Mouse (Mus musculus) frontal cortex, adult (tissue): ENCODE measurements around the gene Gpn3.
"Not testable (repeated sequence)": the region's sequence is repeated elsewhere in the genome, so short reads cannot be mapped to it uniquely, and the experiment has no call there.

Experiments
- ATAC-seq: cut with Nextera tagmentation; 2 replicates; pipeline ENCODE4 v1.9.2; 2017; ENCODE audit warnings: mild to moderate bottlenecking, moderate library complexity, mixed read lengths; ENCODE audit not compliant: low TSS enrichment

Gene Gpn3

DNA sequence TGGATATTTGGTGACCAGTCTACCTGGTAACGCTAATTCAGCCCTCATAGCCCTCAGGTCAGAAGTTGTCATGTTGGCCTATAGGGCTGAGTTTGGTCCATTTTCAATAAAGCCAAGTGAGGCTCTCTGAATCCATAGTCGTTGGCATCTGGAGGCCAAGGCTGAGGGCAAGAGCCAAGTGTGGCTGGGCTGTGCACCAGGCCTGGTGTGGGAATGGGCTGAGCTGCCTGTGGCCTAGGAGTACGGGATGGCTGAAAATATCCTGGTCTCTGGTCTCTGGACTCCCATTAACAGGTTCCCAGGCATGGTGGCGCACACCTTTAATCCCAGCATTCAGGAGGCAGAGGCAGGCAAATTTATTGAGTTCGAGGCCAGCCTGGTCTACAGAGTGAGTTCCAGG is 18.3 kb downstream of the Gpn3 start:
- ATAC-seq = no peak

DNA sequence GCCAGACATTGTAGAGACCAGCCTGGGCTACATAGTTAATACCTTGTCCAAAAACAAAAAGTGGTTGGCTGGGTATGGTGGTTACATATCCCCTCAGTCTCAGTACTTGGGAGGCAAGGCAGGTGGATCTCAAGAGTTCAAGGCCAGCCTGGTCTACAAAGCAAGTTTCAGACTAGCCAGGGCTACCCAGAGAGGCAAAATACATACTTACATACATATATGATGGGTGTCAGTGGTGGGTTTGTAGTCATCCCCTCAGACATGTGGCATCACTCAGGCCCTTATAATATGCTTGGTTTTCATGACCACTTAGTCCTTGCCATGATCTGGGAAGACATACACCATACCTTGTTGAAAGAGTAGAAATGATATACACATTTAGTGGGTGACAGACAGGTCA is 19.0 kb downstream of the Gpn3 start:
- ATAC-seq = no peak

DNA sequence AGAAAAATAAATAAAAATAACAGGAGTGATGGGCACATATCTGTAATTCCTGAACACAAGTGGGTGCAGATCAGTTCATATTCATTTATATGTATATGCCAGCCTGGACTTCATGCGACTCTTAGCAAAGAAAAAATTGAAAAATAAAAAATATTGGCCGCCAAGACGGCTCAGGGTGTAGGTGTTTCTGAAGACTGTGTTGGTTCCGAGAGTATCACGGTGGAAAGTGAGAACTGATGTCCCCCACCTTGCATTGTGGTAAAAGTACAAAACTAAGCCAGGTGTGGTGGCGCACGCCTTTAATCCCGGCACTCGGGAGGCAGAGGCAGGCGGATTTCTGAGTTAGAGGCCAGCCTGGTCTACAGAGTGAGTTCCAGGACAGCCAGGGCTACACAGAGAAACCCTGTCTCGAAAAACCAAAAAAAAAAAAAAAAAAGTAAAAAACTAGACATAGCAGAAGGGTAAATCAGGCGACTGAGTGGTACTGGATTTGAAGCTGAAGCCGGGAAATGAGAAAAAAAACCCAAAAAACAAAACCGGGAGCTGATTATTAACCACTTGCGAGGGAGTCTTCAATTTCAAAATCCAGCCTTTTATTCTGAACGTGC is 19.6 kb downstream of the Gpn3 start:
- ATAC-seq = no peak

DNA sequence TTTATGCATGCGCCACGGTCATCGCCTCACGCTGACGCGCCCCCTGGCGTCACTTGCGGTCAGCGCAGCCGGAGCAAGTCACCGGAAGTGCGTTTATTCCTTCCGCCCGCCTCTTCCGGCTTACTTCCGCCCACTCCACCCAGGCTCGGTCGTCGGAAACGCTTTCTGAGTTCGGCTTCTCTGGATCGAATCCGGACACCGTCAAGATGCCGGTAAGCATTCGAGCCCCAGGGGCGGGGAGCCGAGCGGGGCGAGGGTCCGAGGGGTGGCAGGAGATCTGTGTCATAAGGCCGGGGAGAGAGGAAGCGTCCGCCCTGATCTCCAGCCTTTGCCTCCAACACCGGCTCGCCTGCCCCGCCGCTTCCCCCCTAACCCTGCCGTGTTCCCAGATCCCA is 20.1 kb downstream of the Gpn3 start, which contains the start of gene Arpc3:
TSS of gene Arpc3 (plus strand) at position 93 of the 395 bp plus-strand sequence.
- ATAC-seq = peak; percentile 86

DNA sequence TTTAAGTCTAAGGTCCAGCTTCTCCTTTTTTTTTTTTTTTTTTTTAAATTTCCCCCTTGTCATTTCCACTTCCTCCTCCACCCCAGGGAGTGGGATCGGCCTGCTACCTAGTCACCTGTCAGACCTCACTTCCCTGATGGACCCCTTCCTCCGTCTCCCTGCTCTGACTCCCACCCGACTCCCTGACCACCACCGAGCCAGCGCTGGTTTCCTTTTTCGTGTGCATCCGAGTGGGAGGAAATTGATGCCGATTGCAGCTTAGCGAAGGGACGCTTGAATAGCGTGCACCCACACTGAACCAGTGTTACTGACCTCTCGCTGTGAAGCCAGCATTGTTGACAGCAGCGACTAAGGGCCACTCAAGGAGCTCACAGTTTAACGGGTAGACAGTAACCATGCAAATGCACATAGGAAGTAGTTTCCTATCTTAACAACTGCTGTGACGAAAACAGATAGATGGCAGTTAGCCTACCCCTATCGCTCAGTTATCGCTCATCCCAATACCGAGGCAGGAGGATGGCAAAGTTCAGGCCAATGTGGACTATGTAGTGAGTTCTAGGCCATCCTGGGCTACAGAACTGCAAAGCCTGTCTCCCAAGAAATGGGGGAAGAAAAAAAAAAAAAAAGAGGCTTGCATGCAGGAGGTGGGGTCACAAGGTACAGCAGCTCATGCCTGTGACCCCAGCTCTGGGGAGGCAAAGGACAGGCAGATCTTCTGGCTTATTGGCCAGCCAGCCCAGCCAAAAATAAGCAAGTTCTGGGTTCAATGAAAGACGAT is 20.7 kb downstream of the Gpn3 start:
- peak; percentile 43; the same call in 1 of the 2 replicates for ATAC-seq

DNA sequence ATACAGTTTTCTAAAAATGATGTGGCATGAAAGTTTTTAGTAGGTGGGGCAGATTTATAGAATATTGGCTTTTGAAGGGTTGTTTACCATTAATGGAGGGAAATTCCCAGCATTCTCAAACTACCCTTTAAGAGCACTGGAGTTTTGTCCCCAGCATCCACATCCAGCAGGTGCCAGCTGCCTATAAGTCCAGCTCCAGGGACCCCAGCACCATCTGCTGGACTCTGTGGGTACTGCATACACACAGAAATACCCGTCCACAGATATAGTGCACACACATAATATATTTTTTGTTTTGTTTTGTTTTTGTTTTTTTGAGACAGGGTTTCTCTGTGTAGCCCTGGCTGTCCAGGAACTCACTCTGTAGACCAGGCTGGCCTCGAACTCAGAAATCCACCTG is 22.2 kb downstream of the Gpn3 start:
- ATAC-seq = no peak

DNA sequence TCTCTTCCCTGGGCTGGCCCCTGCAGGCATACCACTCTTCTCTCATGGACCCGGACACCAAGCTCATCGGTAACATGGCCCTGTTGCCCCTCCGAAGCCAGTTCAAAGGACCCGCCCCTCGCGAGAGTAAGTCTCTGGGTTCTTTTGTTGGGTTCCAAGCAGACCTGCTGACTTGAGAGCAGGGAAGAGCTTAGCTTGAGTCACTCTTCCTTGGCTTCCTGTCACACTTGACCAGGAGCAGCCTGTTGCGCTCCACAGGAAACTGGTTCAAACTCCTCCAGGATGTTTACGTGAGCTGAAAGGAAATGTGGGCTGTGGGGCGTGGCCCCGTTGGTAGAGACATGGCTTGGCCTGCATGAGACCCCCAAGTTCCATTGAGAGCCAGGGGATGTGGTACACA is 25.1 kb downstream of the Gpn3 start:
- ATAC-seq = no peak

DNA sequence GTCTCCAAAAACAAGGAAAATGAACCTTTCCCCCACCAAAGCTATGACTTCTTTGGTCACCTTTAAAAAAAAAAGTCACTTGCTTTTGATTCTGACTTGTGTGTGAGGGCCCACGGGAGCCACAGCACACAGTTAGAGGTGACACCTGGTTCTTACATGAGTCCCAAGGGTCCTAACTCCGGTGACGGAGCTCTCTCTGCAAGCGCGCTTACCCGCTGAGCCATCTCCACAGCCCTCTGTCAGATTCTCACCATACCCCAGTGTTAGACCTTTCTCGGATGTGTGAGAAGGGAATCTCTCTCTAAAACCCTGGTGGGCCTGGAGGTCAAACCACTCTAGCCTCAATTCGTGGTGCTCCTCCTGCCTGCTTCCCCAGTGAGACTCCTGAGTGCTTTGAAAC is 25.8 kb downstream of the Gpn3 start:
- no peak for ATAC-seq

DNA sequence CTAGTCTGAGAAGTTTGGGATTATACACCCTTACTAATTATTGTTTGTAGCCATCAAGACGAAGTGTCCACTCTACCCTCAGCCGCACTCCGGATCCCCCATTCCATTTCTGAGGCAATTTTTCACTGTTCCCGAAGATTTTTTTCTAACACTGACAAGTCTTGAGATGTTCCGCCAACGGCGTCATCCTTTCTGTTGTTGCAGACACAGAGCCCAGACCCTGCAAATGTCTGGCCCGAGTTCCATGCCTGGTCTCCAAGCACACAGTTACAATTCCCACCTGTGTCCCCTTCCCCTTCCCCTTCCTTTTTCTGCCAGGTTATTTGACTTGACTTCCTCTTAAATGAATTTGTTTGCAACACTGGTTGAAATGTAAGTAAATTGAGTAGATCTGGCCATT is 28.2 kb downstream of the Gpn3 start:
- ATAC-seq = no peak

DNA sequence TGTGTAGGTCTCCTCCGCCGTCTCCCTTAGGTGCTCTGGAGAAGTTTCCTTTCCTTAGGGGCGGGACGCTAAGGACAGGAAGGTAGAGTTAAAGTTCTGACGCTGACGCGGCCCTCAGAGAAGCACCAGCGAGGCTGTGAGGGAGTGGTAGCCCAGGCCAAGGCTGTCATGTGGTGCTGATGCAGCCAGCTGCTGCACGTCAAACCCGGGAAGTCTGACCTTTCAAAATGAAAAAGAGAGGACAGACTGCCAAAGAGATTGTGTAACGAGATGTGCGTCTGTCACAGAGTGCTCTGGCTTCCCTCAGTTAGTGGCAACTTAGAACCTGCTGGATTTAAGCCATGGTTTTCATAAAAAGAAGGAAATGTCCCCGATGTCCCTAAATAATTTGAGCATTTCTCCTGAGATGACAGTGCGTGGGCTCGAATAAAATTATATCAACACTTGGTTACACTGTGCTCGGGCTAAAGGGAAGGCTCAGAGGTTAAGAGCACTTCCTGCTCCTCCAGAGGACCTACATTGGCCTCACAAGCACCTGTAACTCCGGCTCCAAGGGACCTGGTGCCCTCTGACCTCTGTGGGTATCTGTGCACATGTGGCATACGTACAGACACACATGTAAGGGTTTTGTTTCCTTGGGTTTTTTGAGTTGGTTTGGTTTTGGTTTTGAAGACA is 29.1 kb downstream of the Gpn3 start:
- ATAC-seq = peak; percentile 48

DNA sequence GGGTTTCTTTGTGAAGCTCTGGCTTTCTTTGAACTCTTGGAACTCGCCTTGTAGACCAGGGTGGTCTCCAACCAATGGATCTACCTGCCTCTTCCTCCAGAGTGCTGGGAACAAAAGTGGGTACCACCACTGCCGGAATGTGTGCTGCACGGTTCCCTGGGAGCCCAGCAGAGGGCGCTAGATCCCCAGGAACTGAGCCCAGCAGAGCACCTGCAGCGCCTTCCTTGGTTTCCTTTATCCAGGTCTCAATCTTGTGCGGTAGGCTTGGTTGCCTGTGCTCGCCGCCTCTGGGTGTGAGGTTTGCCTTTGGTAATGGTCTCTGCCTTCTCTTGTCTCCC is 29.6 kb downstream of the Gpn3 start:
- ATAC-seq = peak; percentile 44

DNA sequence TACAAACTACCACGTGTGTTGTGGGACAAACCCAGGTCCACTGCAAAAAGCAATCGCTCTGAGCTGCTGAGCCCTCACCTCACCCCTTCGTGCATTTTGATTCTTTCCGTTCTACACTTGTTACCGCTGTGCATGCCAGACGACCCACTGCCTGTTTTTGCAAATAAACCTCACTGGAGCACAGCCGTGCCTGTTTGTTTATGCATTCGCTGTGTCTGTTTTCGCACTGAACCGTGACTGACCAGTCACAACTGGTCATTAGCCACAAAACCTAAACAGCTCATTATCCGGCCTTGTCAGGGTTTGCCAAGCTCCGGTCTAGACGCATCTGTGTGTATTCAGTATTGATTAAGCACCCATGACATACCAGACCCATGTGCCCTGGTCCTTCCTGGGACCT is 30.5 kb downstream of the Gpn3 start:
- no peak for ATAC-seq

DNA sequence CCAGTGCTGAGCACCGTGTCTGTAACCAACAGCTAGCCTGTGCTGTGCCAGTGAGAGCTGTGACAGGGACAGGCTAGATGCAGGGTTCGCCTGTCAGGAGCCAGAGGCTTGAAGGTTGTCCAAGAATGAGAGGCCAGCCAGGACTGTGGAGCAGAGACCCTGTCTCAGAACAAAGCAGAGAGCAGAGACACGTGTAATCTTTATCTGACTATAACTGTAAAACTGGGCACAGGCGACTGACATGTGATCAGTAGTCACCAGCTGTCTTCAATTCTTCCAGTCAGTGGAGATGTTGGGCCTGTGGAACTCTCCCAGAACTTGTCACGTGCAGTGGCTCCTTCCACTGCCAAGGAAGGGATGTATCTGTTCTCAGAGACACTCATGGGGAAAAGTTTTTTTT is 31.1 kb downstream of the Gpn3 start:
- peak; percentile 45 for ATAC-seq

DNA sequence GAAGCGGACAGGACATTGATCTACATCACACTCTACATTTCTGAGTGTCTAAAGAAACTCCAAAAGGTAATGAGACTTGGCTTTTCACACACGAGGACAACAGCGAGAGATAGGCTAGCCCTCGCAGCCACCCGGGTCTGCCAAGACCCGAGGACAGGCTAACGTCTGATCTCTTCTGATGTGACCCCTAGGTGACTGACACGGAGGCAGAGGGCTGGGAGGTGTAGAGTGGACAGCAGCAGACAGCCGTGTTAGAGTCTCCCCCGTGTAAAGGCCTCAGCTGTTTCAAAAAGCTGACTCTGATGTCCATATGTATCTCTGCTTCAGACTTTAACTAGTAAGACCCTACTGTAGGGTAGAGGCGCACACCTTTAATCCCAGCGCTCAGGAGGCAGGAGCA is 31.7 kb downstream of the Gpn3 start:
- no peak for ATAC-seq

DNA sequence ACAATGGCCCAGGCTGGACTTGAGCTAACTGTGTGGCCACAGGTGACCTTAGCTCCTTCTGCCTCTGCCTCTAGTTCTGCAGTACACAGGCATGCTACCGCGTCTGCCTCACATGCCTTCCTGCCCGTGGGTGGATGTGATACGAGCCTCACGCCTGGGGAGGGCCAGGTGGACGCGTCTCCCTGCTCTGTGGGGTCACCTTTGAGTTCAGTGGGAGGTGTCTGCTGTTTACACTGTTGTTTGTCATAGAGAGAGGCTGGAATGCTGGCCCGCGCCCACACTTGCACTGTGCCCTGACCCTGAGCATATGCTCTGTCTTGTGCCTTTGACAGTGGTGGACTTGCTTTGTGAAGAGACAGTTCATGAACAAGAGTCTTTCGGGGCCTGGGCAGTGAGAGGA is 33.9 kb downstream of the Gpn3 start:
- ATAC-seq = no peak

DNA sequence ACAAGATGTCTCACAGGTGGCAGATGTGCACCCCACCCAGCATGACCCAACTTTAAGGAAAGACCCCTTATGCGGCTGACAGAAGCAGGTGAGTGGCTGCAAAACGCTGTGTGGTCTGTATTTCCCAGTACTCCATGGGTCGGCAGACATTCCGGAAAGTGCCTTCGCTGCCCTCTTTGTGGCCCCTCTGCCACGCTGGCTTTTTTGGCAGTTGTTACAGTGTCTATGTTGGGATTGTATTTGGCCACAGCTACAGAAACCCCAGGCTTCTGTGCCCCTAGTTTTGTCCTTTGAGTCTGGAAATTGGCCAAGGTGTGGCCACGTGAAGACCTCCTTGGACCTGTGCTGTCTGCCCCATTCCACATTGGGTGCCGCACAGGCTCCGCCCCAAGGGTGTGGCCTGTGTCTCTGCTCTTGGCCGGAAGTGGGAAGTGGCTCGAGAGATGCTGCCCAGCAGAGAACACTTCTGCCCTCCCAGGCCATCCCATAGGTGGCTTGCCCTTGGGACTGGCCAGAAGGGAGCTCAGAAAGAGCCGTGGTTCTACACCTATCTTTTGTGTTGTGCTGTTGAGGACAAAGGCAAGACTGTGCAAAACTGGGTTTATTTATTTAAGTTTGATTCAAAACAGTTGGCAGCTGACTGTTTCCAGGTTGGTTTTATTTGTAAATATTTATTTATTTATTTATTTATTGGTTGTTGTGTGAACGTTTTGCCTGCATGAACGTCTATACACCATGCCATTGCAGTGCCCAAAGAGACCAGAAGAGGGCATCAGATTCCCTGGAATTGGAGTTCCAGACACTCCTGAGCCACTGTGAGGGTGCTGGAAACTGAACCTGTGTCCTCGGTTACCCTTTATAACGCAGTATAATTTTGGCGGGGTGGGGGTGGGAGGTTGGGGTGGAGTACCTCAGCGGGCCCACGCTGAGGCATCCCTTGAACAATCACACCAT is 38.3 kb downstream of the Gpn3 start:
- no peak for ATAC-seq

DNA sequence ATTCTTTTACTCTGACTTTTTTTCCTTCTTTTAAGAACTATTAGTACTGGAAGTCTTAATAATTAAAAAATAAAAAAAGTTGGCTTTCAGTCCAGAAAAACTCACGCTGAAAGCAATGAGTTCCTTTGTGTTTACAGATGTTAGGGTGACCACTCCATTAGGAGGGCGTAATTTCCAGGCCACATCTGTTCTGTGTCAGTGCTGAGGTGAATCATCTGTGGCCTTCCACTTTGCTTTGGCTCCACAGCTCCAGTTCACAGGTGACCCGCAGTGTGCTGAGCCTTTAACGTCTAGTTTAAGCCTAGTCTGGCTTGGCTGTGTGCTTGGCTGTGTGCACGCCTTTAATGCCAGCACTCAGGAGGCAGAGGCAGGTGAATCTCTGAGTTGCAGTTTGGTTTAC is 40.2 kb downstream of the Gpn3 start:
- no peak for ATAC-seq

DNA sequence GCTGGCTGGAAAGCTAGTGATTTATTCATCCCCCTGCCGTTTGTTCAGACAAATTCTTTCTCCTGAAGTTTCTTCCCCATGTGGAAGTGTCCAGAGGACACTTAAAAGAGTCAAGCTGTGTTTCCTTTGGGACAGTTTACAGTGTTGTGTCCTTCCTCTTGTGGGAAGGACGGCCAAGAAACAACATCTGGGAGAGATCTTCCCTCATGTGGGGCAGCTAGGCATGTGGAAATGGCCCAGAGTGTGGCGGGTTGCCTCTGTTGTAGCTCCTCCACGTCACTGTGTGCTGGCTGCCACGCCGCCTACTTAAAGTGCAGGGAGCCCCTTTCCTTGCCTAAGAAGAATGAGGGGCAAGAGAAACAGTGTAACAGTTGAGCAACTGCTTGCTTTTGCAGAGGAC is 41.1 kb downstream of the Gpn3 start:
- no peak for ATAC-seq

DNA sequence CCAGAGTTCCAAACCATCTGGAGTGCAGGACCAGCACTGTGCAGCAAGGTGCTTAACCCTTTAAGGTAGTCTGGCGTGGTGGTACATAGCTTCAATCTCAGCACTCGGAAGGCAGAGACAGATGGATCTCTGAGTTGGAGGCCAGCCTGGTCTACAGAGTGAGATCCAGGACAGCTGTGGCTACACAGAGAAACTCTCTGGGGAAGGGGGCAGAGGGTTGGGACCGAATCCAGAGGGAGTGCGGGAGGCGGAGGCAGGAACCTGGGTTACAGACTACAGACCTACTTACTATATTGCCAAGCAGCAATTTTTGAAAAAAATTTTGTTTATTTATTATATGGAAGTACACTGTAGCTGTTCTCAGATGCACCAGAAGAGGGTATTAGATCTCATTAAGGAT is 42.7 kb downstream of the Gpn3 start:
- ATAC-seq = no peak

DNA sequence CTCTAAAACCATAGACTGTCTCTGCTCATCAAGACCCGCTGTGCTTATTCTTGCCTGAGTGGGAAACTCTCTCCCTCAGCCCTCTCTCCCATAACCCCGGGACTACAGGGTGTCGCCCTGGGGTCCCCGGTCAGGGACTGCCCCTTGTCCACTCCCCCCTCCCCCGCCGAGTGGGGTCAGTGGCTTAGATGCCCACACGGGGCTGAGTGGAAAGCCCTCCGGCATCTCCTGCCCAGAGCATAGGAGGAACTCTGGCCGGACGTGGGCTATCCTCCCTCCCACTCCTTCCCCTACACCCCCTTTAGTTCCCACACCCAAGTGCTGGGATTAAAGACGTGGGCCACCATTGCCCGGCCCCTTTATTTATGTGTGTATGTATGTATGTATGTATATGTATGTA is 43.8 kb downstream of the Gpn3 start:
- ATAC-seq = no peak

DNA sequence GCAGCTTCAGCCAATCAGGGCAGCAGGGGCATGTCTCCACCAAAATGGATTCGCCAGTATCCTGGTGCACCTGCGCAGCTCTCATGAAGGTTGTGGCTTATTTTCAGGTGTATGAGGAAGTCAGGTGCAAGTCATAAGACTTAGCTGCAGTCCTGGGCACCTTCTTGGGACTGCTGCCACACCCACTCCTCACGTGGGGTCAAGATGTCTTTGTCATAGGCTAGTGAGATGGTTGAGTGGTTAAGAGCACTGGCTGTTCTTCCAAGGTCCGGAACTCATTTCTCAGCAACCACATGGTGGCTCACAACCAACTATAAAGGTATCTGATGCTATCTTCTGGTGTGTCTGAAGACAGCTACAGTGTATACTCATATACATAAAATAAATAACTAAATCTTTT is 49.0 kb downstream of the Gpn3 start:
- ATAC-seq = not testable (repeated sequence)
